In genomic region chr3:84472955-84473354, GRCm38 (mm10) we compare ENCODE assay signal across 15 mouse cellular contexts. TPM values are rescaled to one million over a fixed set of nuclear protein-coding genes. Genes with fewer than 3 reads are reported as not detected.
DNase-seq lines count a peak whose midpoint lies in the region; ATAC-seq and TF ChIP-seq lines count a peak whose summit lies in the region.
"Had no signal": no experiment of that assay in that cellular context is flagged by ENCODE, and none has a peak within 500 bp of the region (broad histone marks: within the 10 kb centered on the region; RNA-seq: fewer than 3 reads in every experiment).

No protein-coding gene starts in this region.

- H3K9me3 ChIP-seq in lung, postnatal 0 days (ENCODE audit: low read length), result no peaks in the 10 kb centered on the region
- H3K9me3 ChIP-seq in liver, embryonic 14.5 days (ENCODE audit: control insufficient read depth, low read length), result peaks cover 3% of the 10 kb centered on the region
- H3K9me3 ChIP-seq in stomach, embryonic 16.5 days (replicated peaks; ENCODE audit: control insufficient read depth, low read length), result no peaks in the 10 kb centered on the region
- H3K9me3 ChIP-seq in midbrain, embryonic 15.5 days, result no peaks in the 10 kb centered on the region

- peak overlapping the region; percentile 25 for H3K4me2 ChIP-seq in lung, postnatal 0 days (replicated peaks; ENCODE audit: low read depth, low read length)
- H3K4me2 ChIP-seq in liver, embryonic 14.5 days (ENCODE audit: low read depth), result peak overlapping the region; percentile 87
- peak overlapping the region; percentile 31 for H3K4me2 ChIP-seq in stomach, embryonic 16.5 days (ENCODE audit: low read depth, low read length)
- no peak overlapping the region for H3K4me2 ChIP-seq in midbrain, embryonic 15.5 days
- H3K4me2 ChIP-seq: heart, embryonic 11.5 days; hindbrain, embryonic 14.5 days had no signal

- H3K4me3 ChIP-seq in kidney, adult 2 months (ENCODE audit: insufficient read depth, low read depth, low read length), result no peak overlapping the region
- no peak overlapping the region for H3K4me3 ChIP-seq in lung, postnatal 0 days (ENCODE audit: low read depth, low read length)
- peak overlapping the region; percentile 22 to 38 for H3K4me3 ChIP-seq in liver, embryonic 14.5 days (ENCODE audit: insufficient read depth in 1 of 2, low read depth in 2 of 2, low read length in 2 of 2)
- peak overlapping the region; percentile 4; the same call in 1 of the 2 replicates for H3K4me3 ChIP-seq in stomach, embryonic 16.5 days (replicated peaks; ENCODE audit: low read length)
- no peak overlapping the region for H3K4me3 ChIP-seq in midbrain, embryonic 15.5 days

- peak; percentile 40 for DNase-seq in kidney, adult 2 months
- DNase-seq in kidney, adult 9 months, result no peak
- peak; percentile 57 for DNase-seq in lung, postnatal 0 days (ENCODE audit: low spot score)
- no peak for DNase-seq in lung, postnatal 14 days
- no peak for DNase-seq in liver, embryonic 14.5 days (ENCODE audit: low read depth in 3 of 3, low spot score in 3 of 3)
- DNase-seq in left cerebral cortex, postnatal 10 days (ENCODE audit: extremely low spot score in 1 of 2, low spot score in 2 of 2), result no peak
- DNase-seq: cerebellum, adult 11 months; layer of hippocampus, postnatal 36 days; thymus, postnatal 25 days had no signal

- H3K27me3 ChIP-seq in kidney, adult 2 months (replicated peaks; ENCODE audit: control insufficient read depth, insufficient read depth, low read length), result no peaks in the 10 kb centered on the region
- 0 out of 2 replicates have a peak, but pooled peaks cover under 1% of the 10 kb centered on the region for H3K27me3 ChIP-seq in lung, postnatal 0 days (replicated peaks; ENCODE audit: insufficient read depth, low read length)
- peaks cover 3% of the 10 kb centered on the region; the same call in 1 of the 2 replicates for H3K27me3 ChIP-seq in liver, embryonic 14.5 days (ENCODE audit: control insufficient read depth, insufficient read depth, low read length)
- no peaks in the 10 kb centered on the region for H3K27me3 ChIP-seq in stomach, embryonic 16.5 days (ENCODE audit: control insufficient read depth, insufficient read depth, low read length)
- H3K27me3 ChIP-seq in midbrain, embryonic 15.5 days (replicated peaks), result peaks cover 15% of the 10 kb centered on the region

- WGBS in kidney, adult 2 months, result 49% methylated on average over 5 of the region's 5 CpGs
- WGBS in lung, postnatal 0 days, result 11% methylated on average over 5 of the region's 5 CpGs
- 52% methylated on average over 5 of the region's 5 CpGs for WGBS in liver, embryonic 14.5 days (ENCODE audit: insufficient replicate concordance)
- 28% methylated on average over 5 of the region's 5 CpGs for WGBS in stomach, embryonic 16.5 days
- WGBS in midbrain, embryonic 15.5 days, result 70% methylated on average over 5 of the region's 5 CpGs

- H3K4me1 ChIP-seq in kidney, adult 2 months (ENCODE audit: control insufficient read depth, insufficient read depth, low read length), result no peaks in the 10 kb centered on the region
- peaks cover 4% of the 10 kb centered on the region; the same call in 1 of the 2 replicates for H3K4me1 ChIP-seq in lung, postnatal 0 days (ENCODE audit: insufficient read depth, low read depth, low read length)
- H3K4me1 ChIP-seq in liver, embryonic 14.5 days (replicated peaks; ENCODE audit: control insufficient read depth in 2 of 2, insufficient read depth in 2 of 2, low read length in 1 of 2), result peaks cover 83 to 88% of the 10 kb centered on the region in 2 experiments
- H3K4me1 ChIP-seq in stomach, embryonic 16.5 days (ENCODE audit: control insufficient read depth, insufficient read depth, low read length), result peaks cover 37% of the 10 kb centered on the region
- peaks cover 4% of the 10 kb centered on the region for H3K4me1 ChIP-seq in midbrain, embryonic 15.5 days

- TF ChIP-seq EP300 in lung, postnatal 0 days (IDR thresholded peaks at IDR 0.05), result 0 out of 2 replicates have a peak, but pooled peaks have one; percentile 5
- TF ChIP-seq EP300 in liver, embryonic 14.5 days (IDR thresholded peaks at IDR 0.05; ENCODE audit: low read depth), result no peak

- no peak overlapping the region for H3K9ac ChIP-seq in lung, postnatal 0 days (replicated peaks; ENCODE audit: low read depth)
- peak overlapping the region; percentile 66 for H3K9ac ChIP-seq in liver, embryonic 14.5 days (replicated peaks)
- 0 out of 2 replicates have a peak overlapping the region, but pooled peaks have one; percentile 6 for H3K9ac ChIP-seq in stomach, embryonic 16.5 days (ENCODE audit: low read length)
- H3K9ac ChIP-seq in midbrain, embryonic 15.5 days, result no peak overlapping the region
- H3K9ac ChIP-seq: hindbrain, embryonic 14.5 days had no signal

- no peak overlapping the region for H3K27ac ChIP-seq in kidney, adult 2 months (ENCODE audit: insufficient read depth, low read depth, low read length)
- H3K27ac ChIP-seq in lung, postnatal 0 days (ENCODE audit: low read length), result peak overlapping the region; percentile 21; the same call in 1 of the 2 replicates
- H3K27ac ChIP-seq in liver, embryonic 14.5 days, result peak overlapping the region; percentile 95
- peak overlapping the region; percentile 69 for H3K27ac ChIP-seq in stomach, embryonic 16.5 days (ENCODE audit: low read length)
- no peak overlapping the region for H3K27ac ChIP-seq in midbrain, embryonic 15.5 days
- H3K27ac ChIP-seq: hindbrain, embryonic 14.5 days; kidney, postnatal 0 days had no signal

- no peak for TF ChIP-seq CTCF in kidney, adult 2 months (conservative IDR thresholded peaks at IDR 0.05; ENCODE audit: insufficient read depth, insufficient read length, low read depth, low read length)
- no peak for TF ChIP-seq CTCF in lung, postnatal 0 days (IDR thresholded peaks at IDR 0.05)
- TF ChIP-seq CTCF in liver, embryonic 14.5 days (IDR thresholded peaks at IDR 0.05; ENCODE audit: low read depth), result no peak

- TF ChIP-seq POLR2A in kidney, adult 2 months (IDR thresholded peaks at IDR 0.05; ENCODE audit: low read depth, low read length), result no peak

- ATAC-seq in lung, postnatal 0 days, result peak; percentile 19
- ATAC-seq in liver, embryonic 14.5 days (ENCODE audit: insufficient read depth), result no peak
- ATAC-seq in stomach, embryonic 16.5 days (ENCODE audit: insufficient read depth, low FRiP score), result 0 out of 2 replicates have a peak, but pooled peaks have one; percentile 11
- no peak for ATAC-seq in midbrain, embryonic 15.5 days (replicated peaks)
- ATAC-seq: forebrain, embryonic 16.5 days had no signal

- no peaks in the 10 kb centered on the region for H3K36me3 ChIP-seq in kidney, adult 2 months (ENCODE audit: control insufficient read depth, insufficient read depth, low read length)
- H3K36me3 ChIP-seq in lung, postnatal 0 days (ENCODE audit: insufficient read depth, low read length), result no peaks in the 10 kb centered on the region
- peaks cover 62% of the 10 kb centered on the region for H3K36me3 ChIP-seq in liver, embryonic 14.5 days (replicated peaks; ENCODE audit: control insufficient read depth, insufficient read depth, low read depth)
- no peaks in the 10 kb centered on the region; the same call in 1 of the 2 replicates for H3K36me3 ChIP-seq in stomach, embryonic 16.5 days (ENCODE audit: control insufficient read depth, insufficient read depth, low read length)
- no peaks in the 10 kb centered on the region for H3K36me3 ChIP-seq in midbrain, embryonic 15.5 days (replicated peaks)

- intact Hi-C loops in left cerebral cortex, postnatal 10 days (cut with DNase I), result no loop called here

RNA-seq across cellular contexts. Expression of gene Fhdc1, which starts 7.3 kb away (rescaled TPM):
- 0.58 and 0.80 TPM in 2 replicates for polyA plus RNA-seq in kidney, adult 2 months (2012; rRNA removed)
- polyA plus RNA-seq in lung, postnatal 0 days (2015; fragmentation: Nextera tagmentation; extraction: Ambion mirVana), result 15.5 and 16.7 TPM in 2 replicates
- 15.1 and 15.9 TPM in 2 replicates for polyA plus RNA-seq in liver, embryonic 14.5 days (2012; rRNA removed)
- polyA plus RNA-seq in liver, embryonic 14.5 days (2014; fragmentation: Nextera tagmentation; extraction: Ambion mirVana), result 28.0 and 29.2 TPM in 2 replicates
- 20.0 and 21.2 TPM in 2 replicates for polyA plus RNA-seq in stomach, embryonic 16.5 days (2015; fragmentation: Nextera tagmentation; extraction: Ambion mirVana)
- polyA plus RNA-seq in midbrain, embryonic 15.5 days (2015; fragmentation: Nextera tagmentation; extraction: Ambion mirVana), result 5.0 and 5.5 TPM in 2 replicates
- 1 to 10 TPM; 2.2 to 2.3 TPM for total RNA-seq in left cerebral cortex, postnatal 10 days (2021)

Comparison
In these comparisons a context has a peak if more than half of its experiments do, and no peak if none do; other contexts are left out.
1. DNase-seq: peak in kidney, adult 2 months (single experiment) and lung, postnatal 0 days (single experiment); none in kidney, adult 9 months (single experiment), lung, postnatal 14 days (single experiment), liver, embryonic 14.5 days (0 of 3) and left cerebral cortex, postnatal 10 days (0 of 2).
2. H3K27ac ChIP-seq: peak in lung, postnatal 0 days (single experiment), liver, embryonic 14.5 days (single experiment) and stomach, embryonic 16.5 days (single experiment); none in kidney, adult 2 months (single experiment) and midbrain, embryonic 15.5 days (single experiment).
3. H3K4me3 ChIP-seq: peak in liver, embryonic 14.5 days (2 of 2) and stomach, embryonic 16.5 days (single experiment); none in kidney, adult 2 months (single experiment), lung, postnatal 0 days (single experiment) and midbrain, embryonic 15.5 days (single experiment).
4. ATAC-seq: peak in lung, postnatal 0 days (single experiment) and stomach, embryonic 16.5 days (single experiment); none in liver, embryonic 14.5 days (single experiment) and midbrain, embryonic 15.5 days (single experiment).
5. H3K9ac ChIP-seq: peak in liver, embryonic 14.5 days (single experiment) and stomach, embryonic 16.5 days (single experiment); none in lung, postnatal 0 days (single experiment) and midbrain, embryonic 15.5 days (single experiment).